Mouse (Mus musculus): ENCODE data around the gene Pax7.

DNA sequence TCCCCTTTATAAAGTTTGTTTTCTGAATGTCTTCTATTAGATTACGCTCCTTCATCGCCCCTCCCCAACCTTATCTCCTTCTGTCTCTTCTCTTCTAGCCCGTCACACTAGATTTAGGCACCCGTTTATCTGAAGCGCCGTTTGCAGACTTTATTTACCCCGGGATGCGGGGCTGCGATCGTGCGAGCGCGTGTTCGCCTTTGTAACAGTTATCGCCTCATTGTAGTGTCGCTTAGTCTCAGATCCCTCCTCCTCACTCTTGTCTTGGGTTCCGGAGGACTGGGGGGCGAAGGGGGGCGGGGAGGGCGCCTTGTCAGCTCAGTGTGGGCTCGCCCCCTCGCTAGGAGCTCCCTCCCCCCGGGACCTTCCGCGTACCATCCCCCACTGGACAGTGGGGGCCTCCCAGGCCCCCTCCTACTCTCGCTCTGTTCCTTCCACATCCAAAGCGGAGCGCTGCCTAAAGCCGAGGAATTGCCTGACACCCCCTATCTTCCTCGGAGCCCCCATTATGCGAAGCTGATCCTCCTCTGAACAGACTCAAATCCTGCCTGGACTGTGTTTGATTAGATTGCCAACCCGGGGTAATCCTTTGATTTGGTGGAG lies 9.4 kb downstream of the Pax7 start:
- TF ChIP-seq CTCF (conservative IDR thresholded peaks at IDR 0.05; ENCODE audit: insufficient read depth, insufficient read length, low read depth, low read length) (no peak), POLR2A (IDR thresholded peaks at IDR 0.05; ENCODE audit: low read depth, low read length) (no peak)

Measured in kidney, adult 2 months (tissue).